Mouse (Mus musculus): ENCODE measurements around the gene Usp6nl. TPM values are rescaled to one million over a fixed set of nuclear protein-coding genes. Genes with fewer than 3 reads are reported as not detected.

Gene Usp6nl
- total RNA-seq, 1 experiment = 9.1 TPM

- in situ Hi-C loops (cut with MboI; ENCODE audit: low sequenced_read_pairs in 2 of 2, unreplicated experiment in 2 of 2) = no loop called here
Observed at GRCm38 (mm10) chr2:6376941-6377340, 54.5 kb downstream of the Usp6nl start.

GRCm38 (mm10) chr2:6378590-6379205, 56.2 kb downstream of the Usp6nl start:
- Histone ChIP-seq H3K9ac (ENCODE audit: insufficient read depth, low read depth, low read length, poor library complexity, severe bottlenecking) (no peak overlapping the region), H3K36me3 (ENCODE audit: control insufficient read depth, insufficient read depth, low read length, poor library complexity, severe bottlenecking) (no peaks in the 10 kb centered on the region), H3K27ac (ENCODE audit: insufficient read depth, low read depth, low read length, poor library complexity, severe bottlenecking) (no peak overlapping the region), H3K9me3 (ENCODE audit: control insufficient read depth, insufficient read depth, low read depth, low read length) (no peaks in the 10 kb centered on the region), H3K4me1 (ENCODE audit: control insufficient read depth in 2 of 2, insufficient read depth in 2 of 2, low read length in 2 of 2, poor library complexity in 1 of 2) (peaks cover 2 to 13% of the 10 kb centered on the region in 2 experiments; a peak in 1 of 4 replicates), H3K4me3 (ENCODE audit: insufficient read depth in 1 of 2, low read depth in 1 of 2, low read length in 2 of 2, poor library complexity in 1 of 2, severe bottlenecking in 1 of 2) (no peak overlapping the region)
- in situ Hi-C loops (cut with MboI; ENCODE audit: low sequenced_read_pairs in 2 of 2, unreplicated experiment in 2 of 2) = no loop called here
- TF ChIP-seq MAFK (IDR thresholded peaks at IDR 0.05; ENCODE audit: insufficient read depth, low read depth, low read length) (no peak), ZNF384 (IDR thresholded peaks at IDR 0.05; ENCODE audit: low read depth, low read length) (no peak), ZC3H11A (IDR thresholded peaks at IDR 0.05; ENCODE audit: borderline replicate concordance, low read depth, low read length) (no peak), HCFC1 (IDR thresholded peaks at IDR 0.05; ENCODE audit: borderline replicate concordance, insufficient read depth, low read length) (no peak), CHD2 (IDR thresholded peaks at IDR 0.05; ENCODE audit: low read depth, low read length) (no peak)
- DNase-seq (ENCODE audit: low read depth, low spot score) = no peak

More at GRCm38 (mm10) chr2:6376941-6377340, 54.5 kb downstream of the Usp6nl start:
- TF ChIP-seq ZC3H11A (IDR thresholded peaks at IDR 0.05; ENCODE audit: borderline replicate concordance, low read depth, low read length) (no peak), CHD2 (IDR thresholded peaks at IDR 0.05; ENCODE audit: low read depth, low read length) (no peak), ZNF384 (IDR thresholded peaks at IDR 0.05; ENCODE audit: low read depth, low read length) (no peak), MAFK (IDR thresholded peaks at IDR 0.05; ENCODE audit: insufficient read depth, low read depth, low read length) (no peak), HCFC1 (IDR thresholded peaks at IDR 0.05; ENCODE audit: borderline replicate concordance, insufficient read depth, low read length) (no peak)
- H3K4me1 ChIP-seq (ENCODE audit: control insufficient read depth in 2 of 2, insufficient read depth in 2 of 2, low read length in 2 of 2, poor library complexity in 1 of 2) = peaks cover 2 to 13% of the 10 kb centered on the region in 2 experiments; a peak in 1 of 4 replicates
- H3K36me3 ChIP-seq (ENCODE audit: control insufficient read depth, insufficient read depth, low read length, poor library complexity, severe bottlenecking) = no peaks in the 10 kb centered on the region
- no peak overlapping the region for H3K27ac ChIP-seq (ENCODE audit: insufficient read depth, low read depth, low read length, poor library complexity, severe bottlenecking)
- no peak overlapping the region for H3K9ac ChIP-seq (ENCODE audit: insufficient read depth, low read depth, low read length, poor library complexity, severe bottlenecking)
- no peak for DNase-seq (ENCODE audit: low read depth, low spot score)
- H3K9me3 ChIP-seq (ENCODE audit: control insufficient read depth, insufficient read depth, low read depth, low read length) = no peaks in the 10 kb centered on the region
- H3K4me3 ChIP-seq (ENCODE audit: insufficient read depth in 1 of 2, low read depth in 1 of 2, low read length in 2 of 2, poor library complexity in 1 of 2, severe bottlenecking in 1 of 2) = no peak overlapping the region

GRCm38 (mm10) chr2:6379731-6380212, 57.3 kb downstream of the Usp6nl start:
- TF ChIP-seq ZNF384 (IDR thresholded peaks at IDR 0.05; ENCODE audit: low read depth, low read length) = no peak
- no peak for TF ChIP-seq ZC3H11A (IDR thresholded peaks at IDR 0.05; ENCODE audit: borderline replicate concordance, low read depth, low read length)
- no peak for TF ChIP-seq HCFC1 (IDR thresholded peaks at IDR 0.05; ENCODE audit: borderline replicate concordance, insufficient read depth, low read length)
- TF ChIP-seq MAFK (IDR thresholded peaks at IDR 0.05; ENCODE audit: insufficient read depth, low read depth, low read length) = no peak
- no peak for TF ChIP-seq CHD2 (IDR thresholded peaks at IDR 0.05; ENCODE audit: low read depth, low read length)
- Histone ChIP-seq H3K4me3 (ENCODE audit: insufficient read depth in 1 of 2, low read depth in 1 of 2, low read length in 2 of 2, poor library complexity in 1 of 2, severe bottlenecking in 1 of 2) (no peak overlapping the region), H3K36me3 (ENCODE audit: control insufficient read depth, insufficient read depth, low read length, poor library complexity, severe bottlenecking) (no peaks in the 10 kb centered on the region), H3K4me1 (ENCODE audit: control insufficient read depth in 2 of 2, insufficient read depth in 2 of 2, low read length in 2 of 2, poor library complexity in 1 of 2) (peaks cover 2 to 13% of the 10 kb centered on the region in 2 experiments; a peak in 1 of 4 replicates), H3K27ac (ENCODE audit: insufficient read depth, low read depth, low read length, poor library complexity, severe bottlenecking) (no peak overlapping the region), H3K9me3 (ENCODE audit: control insufficient read depth, insufficient read depth, low read depth, low read length) (no peaks in the 10 kb centered on the region), H3K9ac (ENCODE audit: insufficient read depth, low read depth, low read length, poor library complexity, severe bottlenecking) (no peak overlapping the region)
- in situ Hi-C loops (cut with MboI; ENCODE audit: low sequenced_read_pairs in 2 of 2, unreplicated experiment in 2 of 2) = no loop called here
- no peak for DNase-seq (ENCODE audit: low read depth, low spot score)

- Histone ChIP-seq H3K4me3 (ENCODE audit: insufficient read depth in 1 of 2, low read depth in 1 of 2, low read length in 2 of 2, poor library complexity in 1 of 2, severe bottlenecking in 1 of 2) (no peak overlapping the region), H3K36me3 (ENCODE audit: control insufficient read depth, insufficient read depth, low read length, poor library complexity, severe bottlenecking) (no peaks in the 10 kb centered on the region), H3K27ac (ENCODE audit: insufficient read depth, low read depth, low read length, poor library complexity, severe bottlenecking) (no peak overlapping the region), H3K4me1 (ENCODE audit: control insufficient read depth in 2 of 2, insufficient read depth in 2 of 2, low read length in 2 of 2, poor library complexity in 1 of 2) (peaks cover 2 to 13% of the 10 kb centered on the region in 2 experiments; a peak in 1 of 4 replicates), H3K9me3 (ENCODE audit: control insufficient read depth, insufficient read depth, low read depth, low read length) (no peaks in the 10 kb centered on the region), H3K9ac (ENCODE audit: insufficient read depth, low read depth, low read length, poor library complexity, severe bottlenecking) (no peak overlapping the region)
- TF ChIP-seq ZNF384 (IDR thresholded peaks at IDR 0.05; ENCODE audit: low read depth, low read length) (no peak), HCFC1 (IDR thresholded peaks at IDR 0.05; ENCODE audit: borderline replicate concordance, insufficient read depth, low read length) (no peak), ZC3H11A (IDR thresholded peaks at IDR 0.05; ENCODE audit: borderline replicate concordance, low read depth, low read length) (no peak), MAFK (IDR thresholded peaks at IDR 0.05; ENCODE audit: insufficient read depth, low read depth, low read length) (no peak), CHD2 (IDR thresholded peaks at IDR 0.05; ENCODE audit: low read depth, low read length) (no peak)
- in situ Hi-C loops (cut with MboI; ENCODE audit: low sequenced_read_pairs in 2 of 2, unreplicated experiment in 2 of 2) = no loop called here
- DNase-seq (ENCODE audit: low read depth, low spot score) = no peak
Observed at GRCm38 (mm10) chr2:6380401-6380800, 57.9 kb downstream of the Usp6nl start.
